Mouse (Mus musculus) kidney, postnatal 0 days (tissue): ENCODE measurements around the gene Snx10. TPM values are rescaled to one million over a fixed set of nuclear protein-coding genes. Genes with fewer than 3 reads are reported as not detected.
A peak's percentile ranks its signal among the peaks of the same experiment; 100 is the strongest.

Source experiments
- ATAC-seq: fragments of 200-750 bp; cut with Nextera tagmentation; replicated peaks from 2 replicates; pipeline ENCODE4 v1.8.0; 2017; ENCODE audit warnings: low read depth, moderate number of reproducible peaks, moderate TSS enrichment, moderate library complexity; ENCODE audit not compliant: low FRiP score
- DNase-seq: peaks from one replicate; pipeline ENCODE4 v3.0.0-alpha.2; 2016; ENCODE audit warnings: low spot score
- H3K27ac ChIP-seq: fragments of 300-500 bp; sonication (generic); 2 replicates; pipeline ENCODE4 v1.5.1; 2014; ENCODE audit warnings: mild to moderate bottlenecking
- H3K27me3 ChIP-seq: fragments of 300-500 bp; sonication (generic); 2 replicates; pipeline ENCODE4 v1.6.1; 2014; ENCODE audit warnings: low read length, mixed read lengths; ENCODE audit not compliant: insufficient read depth
- H3K36me3 ChIP-seq: fragments of 300-500 bp; sonication (generic); 2 replicates; pipeline ENCODE4 v1.6.1; 2014; ENCODE audit warnings: low read length, mixed read lengths; ENCODE audit not compliant: insufficient read depth
- H3K4me1 ChIP-seq: fragments of 300-500 bp; sonication (generic); replicated peaks from 2 replicates; pipeline ENCODE4 v1.6.1; 2014; ENCODE audit warnings: antibody characterized with exemption, low read length, mixed read lengths; ENCODE audit not compliant: insufficient read depth
- H3K4me2 ChIP-seq: fragments of 300-500 bp; sonication (generic); 2 replicates; pipeline ENCODE4 v1.6.1; 2014; ENCODE audit warnings: mild to moderate bottlenecking, low read length, moderate library complexity, mixed read lengths
- H3K4me3 ChIP-seq: fragments of 300-500 bp; sonication (generic); replicated peaks from 2 replicates; pipeline ENCODE4 v1.5.1; 2014; ENCODE audit warnings: low read depth, low read length
- H3K9ac ChIP-seq: fragments of 300-500 bp; sonication (generic); 2 replicates; pipeline ENCODE4 v1.6.1; 2014; ENCODE audit warnings: low read depth, low read length
- H3K9me3 ChIP-seq: fragments of 300-500 bp; sonication (generic); replicated peaks from 2 replicates; pipeline ENCODE4 v1.6.1; 2016; ENCODE audit warnings: low read length, inconsistent platforms, mixed read lengths
- CTCF ChIP-seq: IDR thresholded peaks from 2 replicates; pipeline ENCODE4 v1.5.1; 2016; ENCODE audit warnings: antibody characterized with exemption, low read depth, mild to moderate bottlenecking, moderate library complexity
- WGBS: fragments of 180-500 bp; shearing (Covaris S2); extraction: QIAGEN DNeasy Blood & Tissue Kit; methylation state at CpG from one replicate; pipeline ENCODE4 v1.1.7; 2014; 5-methylcytosine and 5-hydroxymethylcytosine counted together
- microRNA-seq: library from miRNA; unstranded; fragments of <30 nt; microRNA quantifications from one replicate; pipeline ENCODE4, GENCODE M21; 2016
- polyA plus RNA-seq: library from polyadenylated mRNA; unstranded; fragments of >200 nt; fragmentation: Nextera tagmentation; extraction: Ambion mirVana; gene quantifications from 2 replicates; pipeline ENCODE4 v1.2.1, GENCODE M21; 2015

Snx10 gene
- polyA plus RNA-seq, 1 experiment from 2014 or later = 15.0 TPM

DNA sequence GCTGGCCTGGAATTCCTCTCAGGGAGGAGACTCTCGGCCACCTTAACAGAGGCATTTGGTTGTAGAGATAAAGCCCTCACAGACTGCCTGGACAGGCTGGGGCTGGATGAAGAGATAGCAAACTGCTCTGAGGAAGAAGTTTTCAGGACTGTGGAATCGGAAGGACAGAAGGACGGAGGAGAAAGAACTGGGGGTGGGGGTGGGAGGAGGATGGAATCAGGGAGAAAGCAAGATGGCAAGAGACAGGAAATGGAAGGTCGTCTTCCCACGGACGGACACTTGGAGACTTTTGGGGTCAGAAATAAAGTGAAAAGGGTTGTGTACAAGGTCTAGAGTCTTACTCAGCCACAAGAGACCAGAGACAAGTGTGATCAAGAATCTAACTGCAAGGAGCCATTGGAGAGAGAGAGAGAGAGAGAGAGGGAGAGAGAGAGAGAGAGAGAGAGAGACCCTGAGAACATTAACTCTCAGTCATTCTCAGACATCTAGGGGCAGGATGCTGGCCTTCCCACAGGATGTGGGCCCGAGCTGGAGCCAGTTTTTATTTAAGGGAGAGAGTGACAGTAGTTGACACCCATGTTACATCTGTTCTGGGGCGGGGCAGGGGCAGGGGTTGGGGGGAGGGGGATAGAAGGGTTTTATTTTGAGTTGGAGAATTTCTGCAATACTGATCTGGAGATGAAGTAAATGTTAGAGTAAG is 110.1 kb downstream of the Snx10 start:
- peak; percentile 33 for DNase-seq
- Histone ChIP-seq H3K27me3 (no peaks in the 10 kb centered on the region), H3K4me2 (no peak overlapping the region), H3K36me3 (no peaks in the 10 kb centered on the region), H3K9ac (no peak overlapping the region), H3K27ac (peak overlapping the region; percentile 50), H3K9me3 (no peaks in the 10 kb centered on the region), H3K4me3 (no peak overlapping the region), H3K4me1 (no peaks in the 10 kb centered on the region; the same call in 1 of the 2 replicates)
- WGBS = 38% methylated on average over 8 of the region's 8 CpGs
- no peak for ATAC-seq
- TF ChIP-seq CTCF = no peak

GRCm38 (mm10) chr6:51636019-51636568 is 112.4 kb downstream of the Snx10 start:
- no peaks in the 10 kb centered on the region for H3K36me3 ChIP-seq
- H3K9me3 ChIP-seq = no peaks in the 10 kb centered on the region
- H3K4me2 ChIP-seq = no peak overlapping the region
- TF ChIP-seq CTCF = no peak
- H3K27me3 ChIP-seq = no peaks in the 10 kb centered on the region
- peak; percentile 12 for DNase-seq
- H3K9ac ChIP-seq = no peak overlapping the region
- H3K4me3 ChIP-seq = no peak overlapping the region
- H3K4me1 ChIP-seq = no peaks in the 10 kb centered on the region; the same call in 1 of the 2 replicates
- 58% methylated on average over 11 of the region's 11 CpGs for WGBS
- no peak overlapping the region for H3K27ac ChIP-seq
- no peak for ATAC-seq

Small RNAs within 50 kb of the gene (microRNA-seq; reads per million reads assigned to microRNA genes)
- gene Gm22914 = not detected

Other genes with a start within 250 kb of the Snx10 start
- 4.0 and 5.0 TPM in 2 replicates for gene Nfe2l3, start 91.2 kb upstream of the Snx10 start, polyA plus RNA-seq
- gene Hnrnpa2b1, start 54.0 kb upstream of the Snx10 start, polyA plus RNA-seq = 1,374 and 1,518 TPM in 2 replicates
- gene Cbx3, start 53.5 kb upstream of the Snx10 start, polyA plus RNA-seq = 445 and 447 TPM in 2 replicates